Comparison of ENCODE assay signal across 8 mouse cellular contexts in genomic region chr6:82040834-82041487, GRCm38 (mm10). TPM values are rescaled to one million over a fixed set of nuclear protein-coding genes. Genes with fewer than 3 reads are reported as not detected.
A peak's percentile ranks its signal among the peaks of the same experiment; 100 is the strongest.
DNase-seq lines count a peak whose midpoint lies in the region; ATAC-seq and TF ChIP-seq lines count a peak whose summit lies in the region.

Eva1a (plus strand) TSS chr6:82041043.

- H3K79me2 ChIP-seq in myocyte (ENCODE audit: control insufficient read depth, insufficient read depth), result no peaks in the 10 kb centered on the region

- no peaks in the 10 kb centered on the region for H3K27me3 ChIP-seq in myocyte (ENCODE audit: control insufficient read depth, insufficient read depth, insufficient read length)

- no peak within 1 kb of the TSS for H3ac ChIP-seq in myocyte (ENCODE audit: control insufficient read depth, insufficient read length)

- H3K36me3 ChIP-seq in myocyte (ENCODE audit: control insufficient read depth, insufficient read depth), result no peaks in the 10 kb centered on the region

- H3K4me2 ChIP-seq in myocyte (ENCODE audit: low read depth), result peak within 1 kb of the TSS; percentile 86

- DNase-seq in frontal cortex, adult 2 months (ENCODE audit: extremely low spot score in 1 of 2, low spot score in 1 of 2), result no peak
- DNase-seq in retina, embryonic 14.5 days (ENCODE audit: low spot score), result peak; percentile 12
- no peak for DNase-seq in retina, postnatal 1 day
- DNase-seq in kidney, postnatal 14 days, result peak; percentile 35
- no peak for DNase-seq in adrenal gland, postnatal 4 days (ENCODE audit: low spot score in 2 of 2)
- no peak for DNase-seq in frontal cortex, postnatal 10 days (ENCODE audit: low spot score in 2 of 2)

- no peak for TF ChIP-seq POLR2A in myocyte (IDR thresholded peaks at IDR 0.05; ENCODE audit: insufficient read length, low read depth)

- ATAC-seq in frontal cortex, adult (ENCODE audit: low TSS enrichment), result no peak

- H3K4me3 ChIP-seq in myocyte, result peak within 1 kb of the TSS; percentile 15

TF ChIP-seq in myocyte, 11 proteins besides CTCF, POLR2A, EP300 and RAD21:
- TF ChIP-seq REST (IDR thresholded peaks at IDR 0.05; ENCODE audit: insufficient read depth, insufficient read length) (no peak), MAX (IDR thresholded peaks at IDR 0.05; ENCODE audit: low read depth) (no peak), E2F4 (IDR thresholded peaks at IDR 0.05; ENCODE audit: insufficient read depth) (no peak), MYOD1 (IDR thresholded peaks at IDR 0.05; ENCODE audit: control insufficient read depth in 1 of 3, insufficient read length in 2 of 3, low read depth in 2 of 3) (no peak), TCF12 (IDR thresholded peaks at IDR 0.05; ENCODE audit: insufficient read depth, poor library complexity, severe bottlenecking) (no peak), SRF (IDR thresholded peaks at IDR 0.05; ENCODE audit: control insufficient read depth, insufficient read length, low read depth) (no peak), MYOG (IDR thresholded peaks at IDR 0.05; ENCODE audit: control insufficient read depth in 1 of 3, insufficient read depth in 1 of 3, insufficient read length in 2 of 3, low read depth in 2 of 3) (no peak), POLR2AphosphoS2 (IDR thresholded peaks at IDR 0.05; ENCODE audit: insufficient read length, low read depth) (no peak), CEBPB (IDR thresholded peaks at IDR 0.05; ENCODE audit: insufficient read depth, poor library complexity, severe bottlenecking) (no peak), USF1 (IDR thresholded peaks at IDR 0.05; ENCODE audit: low read depth) (no peak), TCF3 (IDR thresholded peaks at IDR 0.05; ENCODE audit: insufficient read length, low read depth) (no peak)

RNA-seq across cellular contexts. Expression of gene Eva1a, which starts in this region (rescaled TPM):
- polyA plus RNA-seq in frontal cortex, adult 2 months (2012; rRNA removed), result 15.4 and 16.8 TPM in 2 replicates
- 0.07 TPM for polyA plus RNA-seq in myocyte (2012; fragmentation: generic; extraction: Trizol)
- 1 to 10 TPM; 4.9 to 6.3 TPM for total RNA-seq in adrenal gland, postnatal 4 days (2021)

Comparison
In these comparisons a context has a peak if more than half of its experiments do, and no peak if none do; other contexts are left out.
1. RNA of gene Eva1a (polyA plus RNA-seq): 15.4 to 16.8 TPM in frontal cortex, adult 2 months; 0.07 TPM in myocyte (single experiment); every median in the first group is over 10 times any median in the second.
2. DNase-seq: peak in retina, embryonic 14.5 days (single experiment) and kidney, postnatal 14 days (single experiment); none in frontal cortex, adult 2 months (0 of 2), retina, postnatal 1 day (single experiment), adrenal gland, postnatal 4 days (0 of 2) and frontal cortex, postnatal 10 days (0 of 2).